Mouse (Mus musculus): ENCODE results near the gene Ctf2. TPM values are rescaled to one million over a fixed set of nuclear protein-coding genes. Genes with fewer than 3 reads are reported as not detected.

Gene Ctf2
- polyA plus RNA-seq, 1 experiment from 2014 or later: 0.08 TPM

DNA sequence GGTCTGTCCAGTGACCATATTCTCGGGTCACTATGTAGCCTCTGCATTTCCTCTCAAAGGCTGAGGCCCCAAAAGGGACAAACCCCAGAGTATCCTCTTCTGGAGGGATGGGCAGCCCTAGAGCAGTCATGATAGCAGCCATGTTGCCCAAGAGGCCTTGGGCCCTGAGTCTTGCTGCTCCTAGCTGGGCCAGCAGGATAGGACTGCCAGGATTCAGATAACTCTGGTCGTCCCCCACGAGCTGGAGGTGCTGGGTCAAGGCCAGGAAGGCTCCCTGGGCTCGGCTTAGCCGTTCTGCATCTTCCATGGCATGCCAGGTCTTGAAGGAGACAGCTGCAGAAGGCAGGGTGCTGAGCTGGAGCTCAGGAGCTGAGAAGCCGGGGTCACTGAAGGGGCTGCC lies 12.7 kb downstream of the Ctf2 start:
- Histone ChIP-seq H3K9me3 (ENCODE audit: low read length) (no peaks in the 10 kb centered on the region), H3K36me3 (ENCODE audit: insufficient read depth, low read length) (no peaks in the 10 kb centered on the region), H3K4me3 (ENCODE audit: low read depth, low read length) (no peak overlapping the region), H3K4me1 (ENCODE audit: insufficient read depth, low read depth, low read length) (no peaks in the 10 kb centered on the region), H3K4me2 (replicated peaks; ENCODE audit: low read depth, low read length) (no peak overlapping the region), H3K27ac (ENCODE audit: low read length) (no peak overlapping the region), H3K9ac (replicated peaks; ENCODE audit: low read depth) (no peak overlapping the region), H3K27me3 (replicated peaks; ENCODE audit: insufficient read depth, low read length) (no peaks in the 10 kb centered on the region)
- WGBS: 87% methylated on average over 6 of the region's 6 CpGs
- ATAC-seq (no peak), DNase-seq (ENCODE audit: low spot score) (no peak)
- TF ChIP-seq CTCF (IDR thresholded peaks at IDR 0.05) (no peak), EP300 (IDR thresholded peaks at IDR 0.05) (no peak)

GRCm38 (mm10) chr7:127718339-127718738 lies 13.6 kb downstream of the Ctf2 start:
- no peak overlapping the region for H3K9ac ChIP-seq (replicated peaks; ENCODE audit: low read depth)
- TF ChIP-seq EP300 (IDR thresholded peaks at IDR 0.05): no peak
- no peak for ATAC-seq

GRCm38 (mm10) chr7:127716992-127717391 lies 15.0 kb downstream of the Ctf2 start:
- WGBS: 2% methylated on average over 24 of the region's 41 CpGs
- Histone ChIP-seq H3K27me3 (replicated peaks; ENCODE audit: insufficient read depth, low read length) (no peaks in the 10 kb centered on the region), H3K4me1 (ENCODE audit: insufficient read depth, low read depth, low read length) (no peaks in the 10 kb centered on the region), H3K4me2 (replicated peaks; ENCODE audit: low read depth, low read length) (peak overlapping the region; percentile 48), H3K27ac (ENCODE audit: low read length) (no peak overlapping the region), H3K9me3 (ENCODE audit: low read length) (no peaks in the 10 kb centered on the region), H3K36me3 (ENCODE audit: insufficient read depth, low read length) (no peaks in the 10 kb centered on the region), H3K4me3 (ENCODE audit: low read depth, low read length) (no peak overlapping the region), H3K9ac (replicated peaks; ENCODE audit: low read depth) (no peak overlapping the region)
- peak; percentile 76 for TF ChIP-seq CTCF (IDR thresholded peaks at IDR 0.05)
- no peak for TF ChIP-seq EP300 (IDR thresholded peaks at IDR 0.05)
- peak; percentile 61 for DNase-seq (ENCODE audit: low spot score)
- ATAC-seq: peak; percentile 64

More at GRCm38 (mm10) chr7:127718339-127718738, 13.6 kb downstream of the Ctf2 start:
- Histone ChIP-seq H3K36me3 (ENCODE audit: insufficient read depth, low read length) (no peaks in the 10 kb centered on the region), H3K4me3 (ENCODE audit: low read depth, low read length) (no peak overlapping the region), H3K27ac (ENCODE audit: low read length) (no peak overlapping the region), H3K4me2 (replicated peaks; ENCODE audit: low read depth, low read length) (no peak overlapping the region), H3K27me3 (replicated peaks; ENCODE audit: insufficient read depth, low read length) (no peaks in the 10 kb centered on the region), H3K9me3 (ENCODE audit: low read length) (no peaks in the 10 kb centered on the region), H3K4me1 (ENCODE audit: insufficient read depth, low read depth, low read length) (no peaks in the 10 kb centered on the region)
- 84% methylated on average over 6 of the region's 6 CpGs for WGBS
- DNase-seq (ENCODE audit: low spot score): no peak

DNA sequence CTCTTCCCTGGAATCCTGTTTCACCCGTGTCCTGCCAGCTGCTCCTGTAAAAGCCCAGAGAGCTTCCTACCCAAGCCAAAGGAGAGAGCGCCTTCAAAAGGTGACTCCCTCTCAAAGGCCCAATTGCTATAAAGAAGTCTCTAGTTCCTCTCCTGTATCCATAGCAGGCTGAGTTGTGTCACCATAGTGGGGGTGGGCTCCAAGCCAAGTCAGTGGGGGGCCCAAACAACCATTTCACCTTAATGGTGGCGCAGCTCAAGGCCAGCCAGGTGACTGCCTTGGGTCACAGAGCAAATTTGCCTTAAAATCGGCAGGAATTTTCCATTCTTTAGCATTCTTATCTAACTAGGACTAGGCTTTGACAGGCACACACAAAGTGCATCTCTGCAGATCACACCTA lies 17.1 kb downstream of the Ctf2 start:
- Histone ChIP-seq H3K9ac (replicated peaks; ENCODE audit: low read depth) (no peak overlapping the region), H3K36me3 (ENCODE audit: insufficient read depth, low read length) (no peaks in the 10 kb centered on the region), H3K4me1 (ENCODE audit: insufficient read depth, low read depth, low read length) (0 out of 2 replicates have a peak, but pooled peaks cover 4% of the 10 kb centered on the region), H3K27me3 (replicated peaks; ENCODE audit: insufficient read depth, low read length) (no peaks in the 10 kb centered on the region), H3K4me2 (replicated peaks; ENCODE audit: low read depth, low read length) (no peak overlapping the region), H3K27ac (ENCODE audit: low read length) (no peak overlapping the region), H3K9me3 (ENCODE audit: low read length) (no peaks in the 10 kb centered on the region), H3K4me3 (ENCODE audit: low read depth, low read length) (no peak overlapping the region)
- TF ChIP-seq EP300 (IDR thresholded peaks at IDR 0.05): no peak
- TF ChIP-seq CTCF (IDR thresholded peaks at IDR 0.05): no peak
- DNase-seq (ENCODE audit: low spot score) (no peak), ATAC-seq (no peak)
- WGBS: 77% methylated on average over 4 of the region's 4 CpGs

- H3K4me2 ChIP-seq (replicated peaks; ENCODE audit: low read depth, low read length): peak within 1 kb of the TSS; percentile 60
- TF ChIP-seq CTCF (IDR thresholded peaks at IDR 0.05): no peak
- no peak; the same call in 1 of the 2 replicates for TF ChIP-seq EP300 (IDR thresholded peaks at IDR 0.05)
- peak within 1 kb of the TSS; percentile 86 for H3K27ac ChIP-seq (ENCODE audit: low read length)
- WGBS: 4% methylated on average over 27 of the region's 28 CpGs
- no peaks in the 10 kb centered on the region for H3K9me3 ChIP-seq (ENCODE audit: low read length)
- peak; percentile 94 for DNase-seq (ENCODE audit: low spot score)
- peaks cover 8% of the 10 kb centered on the region; the same call in 1 of the 2 replicates for H3K4me1 ChIP-seq (ENCODE audit: insufficient read depth, low read depth, low read length)
- no peaks in the 10 kb centered on the region for H3K27me3 ChIP-seq (replicated peaks; ENCODE audit: insufficient read depth, low read length)
- H3K36me3 ChIP-seq (ENCODE audit: insufficient read depth, low read length): no peaks in the 10 kb centered on the region
- peak within 1 kb of the TSS; percentile 37 for H3K4me3 ChIP-seq (ENCODE audit: low read depth, low read length)
- peak; percentile 47 for ATAC-seq
- H3K9ac ChIP-seq (replicated peaks; ENCODE audit: low read depth): peak within 1 kb of the TSS; percentile 36; the same call in 1 of the 2 replicates
Observed at GRCm38 (mm10) chr7:127712461-127713385, 19.2 kb downstream of the Ctf2 start, which contains the start of gene Ctf1. TSS of gene Ctf1 (plus strand) at chr7:127712736.

DNA sequence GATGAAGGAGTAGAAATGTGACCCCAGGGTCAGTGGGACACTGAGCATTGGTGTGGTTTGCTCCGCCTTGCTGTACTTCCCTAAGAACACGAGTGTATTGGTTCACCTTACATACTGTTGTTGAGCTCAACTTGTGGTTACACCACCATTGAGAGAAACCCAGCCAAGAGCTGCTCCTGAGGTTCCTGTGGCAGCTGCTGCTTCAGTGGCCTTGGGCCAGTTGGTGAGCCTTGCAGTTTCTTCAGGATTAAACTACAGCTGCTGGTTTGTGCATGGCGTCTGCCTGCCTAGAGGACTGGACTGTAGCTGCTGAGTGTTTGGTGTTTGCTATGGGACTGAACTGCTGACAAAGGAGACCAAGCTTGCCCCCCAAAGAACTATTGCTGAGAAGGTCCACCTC lies 20.5 kb downstream of the Ctf2 start:
- H3K4me3 ChIP-seq (ENCODE audit: low read depth, low read length): no peak overlapping the region
- ATAC-seq (no peak), DNase-seq (ENCODE audit: low spot score) (peak; percentile 16)
- no peak overlapping the region for H3K9ac ChIP-seq (replicated peaks; ENCODE audit: low read depth)
- no peaks in the 10 kb centered on the region for H3K9me3 ChIP-seq (ENCODE audit: low read length)
- 0 out of 2 replicates have a peak, but pooled peaks cover 2% of the 10 kb centered on the region for H3K36me3 ChIP-seq (ENCODE audit: insufficient read depth, low read length)
- no peak for TF ChIP-seq CTCF (IDR thresholded peaks at IDR 0.05)
- TF ChIP-seq EP300 (IDR thresholded peaks at IDR 0.05): no peak
- peaks cover 8% of the 10 kb centered on the region; the same call in 1 of the 2 replicates for H3K4me1 ChIP-seq (ENCODE audit: insufficient read depth, low read depth, low read length)
- H3K27ac ChIP-seq (ENCODE audit: low read length): no peak overlapping the region
- WGBS: 46% methylated on average over 3 of the region's 3 CpGs
- no peaks in the 10 kb centered on the region for H3K27me3 ChIP-seq (replicated peaks; ENCODE audit: insufficient read depth, low read length)
- H3K4me2 ChIP-seq (replicated peaks; ENCODE audit: low read depth, low read length): no peak overlapping the region

Measured in lung, postnatal 0 days (tissue).